Mouse (Mus musculus): ENCODE measurements around the gene Cops4.

Cops4 gene

GRCm38 (mm10) chr5:100581622-100582434 is 63.7 kb downstream of the Cops4 start:
- DNase-seq, result no peak

GRCm38 (mm10) chr5:100582435-100582826 is 64.3 kb downstream of the Cops4 start:
- no peak for DNase-seq

DNA sequence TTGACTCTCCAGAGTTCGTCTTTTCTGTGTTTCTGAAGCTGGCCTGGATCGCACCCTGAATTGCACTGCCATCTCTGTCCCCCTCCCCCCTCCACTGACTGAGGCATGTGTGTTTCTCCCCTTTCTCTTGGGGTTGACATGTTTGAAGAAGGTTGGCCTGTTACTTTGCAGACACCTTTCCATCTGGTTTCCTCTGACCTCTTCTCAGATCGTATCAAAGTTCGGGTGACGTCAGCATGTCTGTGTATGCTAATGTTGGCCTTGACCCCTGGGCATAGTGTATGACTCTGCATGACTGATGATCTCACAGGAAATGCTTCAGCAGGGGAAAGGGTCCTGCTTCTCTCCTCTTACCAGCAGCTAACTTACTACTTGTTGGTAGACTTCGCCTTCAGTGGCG is 65.0 kb downstream of the Cops4 start:
- DNase-seq, result no peak

GRCm38 (mm10) chr5:100585206-100585644 is 67.1 kb downstream of the Cops4 start:
- no peak for DNase-seq

GRCm38 (mm10) chr5:100585657-100586056 is 67.5 kb downstream of the Cops4 start:
- DNase-seq, result no peak

GRCm38 (mm10) chr5:100587136-100587535 is 69.0 kb downstream of the Cops4 start:
- no peak for DNase-seq

DNA sequence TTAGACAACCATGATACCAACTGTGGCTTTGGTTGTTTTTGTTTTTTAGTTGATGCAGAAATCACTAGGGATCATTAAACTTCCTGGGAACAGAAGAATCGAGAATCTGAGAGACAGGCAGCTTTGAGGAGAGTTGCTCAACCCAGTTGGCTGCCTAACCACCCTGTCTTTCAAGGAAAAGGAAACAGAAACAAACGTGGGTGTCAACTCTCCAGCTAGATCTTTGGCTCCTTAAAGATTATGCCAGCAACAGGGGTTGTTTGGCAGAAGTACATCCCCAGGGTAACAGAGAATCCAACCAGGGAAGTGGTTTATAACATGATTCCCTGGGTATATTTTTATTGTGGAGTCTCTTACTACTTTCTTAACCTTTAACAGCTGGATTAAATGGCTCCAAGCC is 69.5 kb downstream of the Cops4 start:
- no peak for DNase-seq

DNA sequence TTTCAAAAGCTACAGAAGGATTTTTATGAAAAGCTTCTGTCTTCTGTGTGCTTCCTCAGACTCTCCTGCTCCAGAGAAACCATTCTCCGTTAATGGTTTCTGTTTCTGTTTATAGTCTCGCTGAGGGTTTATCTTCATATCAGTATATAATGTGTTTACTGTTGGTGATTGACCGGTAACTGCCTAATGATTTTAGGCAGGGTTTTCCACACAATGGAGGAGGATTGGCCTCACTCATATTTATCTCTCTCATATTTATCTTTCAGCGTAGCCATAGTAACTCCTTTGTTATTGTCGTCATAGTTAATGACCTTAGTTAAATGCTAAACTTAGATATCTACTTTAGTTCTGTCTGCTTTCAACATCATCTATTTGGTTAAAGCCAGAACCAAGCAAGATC is 72.4 kb downstream of the Cops4 start:
- DNase-seq, result no peak

GRCm38 (mm10) chr5:100594803-100595467 is 76.8 kb downstream of the Cops4 start:
- no peak for DNase-seq

- DNase-seq, result no peak
Observed at GRCm38 (mm10) chr5:100595999-100596398, 77.9 kb downstream of the Cops4 start.

Data from liver (tissue).